8 mouse cellular contexts compared by ENCODE assay signal in the genomic region with DNA sequence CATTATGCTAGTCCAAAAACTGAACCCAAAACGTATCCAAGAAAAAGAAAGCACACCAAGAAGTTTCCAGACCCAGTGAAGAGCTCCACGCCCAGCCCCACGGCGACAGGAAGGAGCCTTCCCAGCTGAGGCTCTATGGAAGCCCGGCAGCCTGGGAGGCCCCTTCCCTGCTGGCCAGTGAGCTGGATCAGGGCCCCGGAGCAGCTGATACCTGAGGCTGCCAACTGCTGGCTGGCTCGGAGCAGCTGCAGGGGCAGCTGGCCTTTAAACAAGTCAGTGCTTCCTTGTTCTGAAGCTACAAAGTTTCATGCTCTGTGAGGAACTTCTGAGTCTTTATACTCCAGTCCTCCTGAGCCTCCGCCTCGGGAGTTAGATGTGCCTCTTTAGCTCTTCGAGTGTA. TPM values are rescaled to one million over a fixed set of nuclear protein-coding genes. Genes with fewer than 3 reads are reported as not detected.
A peak's percentile ranks its signal among the peaks of the same experiment; 100 is the strongest.
DNase-seq lines count a peak whose midpoint lies in the region; ATAC-seq lines count a peak whose summit lies in the region.

No protein-coding gene starts in this region.

- no peaks in the 10 kb centered on the region for H3K9me3 ChIP-seq in forebrain, embryonic 14.5 days (replicated peaks; ENCODE audit: control insufficient read depth, low read length)
- H3K9me3 ChIP-seq in forebrain, embryonic 11.5 days (ENCODE audit: control insufficient read depth, low read length) = no peaks in the 10 kb centered on the region
- no peaks in the 10 kb centered on the region for H3K9me3 ChIP-seq in hindbrain, embryonic 14.5 days (ENCODE audit: control insufficient read depth, low read length)
- H3K9me3 ChIP-seq in lung, embryonic 16.5 days (ENCODE audit: control insufficient read depth, low read length) = no peaks in the 10 kb centered on the region

- peaks cover 55% of the 10 kb centered on the region for H3K36me3 ChIP-seq in forebrain, embryonic 14.5 days (ENCODE audit: control insufficient read depth, insufficient read depth, low read length)
- no peaks in the 10 kb centered on the region; the same call in 1 of the 2 replicates for H3K36me3 ChIP-seq in forebrain, embryonic 11.5 days (ENCODE audit: control insufficient read depth, insufficient read depth, low read length)
- peaks cover 49% of the 10 kb centered on the region for H3K36me3 ChIP-seq in hindbrain, embryonic 14.5 days (replicated peaks; ENCODE audit: control insufficient read depth, insufficient read depth)
- no peaks in the 10 kb centered on the region for H3K36me3 ChIP-seq in lung, embryonic 16.5 days (ENCODE audit: control insufficient read depth, insufficient read depth, low read length)

- 69% methylated on average over 10 of the region's 10 CpGs for WGBS in forebrain, embryonic 14.5 days
- WGBS in forebrain, embryonic 11.5 days = 79% methylated on average over 10 of the region's 10 CpGs
- WGBS in hindbrain, embryonic 14.5 days = 54% methylated on average over 10 of the region's 10 CpGs
- 44% methylated on average over 10 of the region's 10 CpGs for WGBS in lung, embryonic 16.5 days

- H3K4me3 ChIP-seq in forebrain, embryonic 14.5 days (ENCODE audit: low read depth, low read length) = no peak overlapping the region
- no peak overlapping the region for H3K4me3 ChIP-seq in forebrain, embryonic 11.5 days (ENCODE audit: low read depth, low read length)
- no peak overlapping the region for H3K4me3 ChIP-seq in hindbrain, embryonic 14.5 days (replicated peaks; ENCODE audit: low read length)
- no peak overlapping the region for H3K4me3 ChIP-seq in lung, embryonic 16.5 days (ENCODE audit: low read length)

- ATAC-seq in forebrain, embryonic 14.5 days = no peak
- ATAC-seq in forebrain, embryonic 11.5 days (replicated peaks; ENCODE audit: low FRiP score) = no peak
- ATAC-seq in hindbrain, embryonic 14.5 days (ENCODE audit: low FRiP score) = 0 out of 2 replicates have a peak, but pooled peaks have one; percentile 33
- peak; percentile 58 for ATAC-seq in lung, embryonic 16.5 days (ENCODE audit: low read depth)

- peak; percentile 38 for DNase-seq in forebrain, embryonic 14.5 days (ENCODE audit: low spot score)
- DNase-seq in forebrain, embryonic 11.5 days (ENCODE audit: low spot score) = no peak
- DNase-seq in 3T3-L1 (ENCODE audit: low read depth, low spot score) = peak; percentile 12
- peak; percentile 56 to 77 for DNase-seq in gastrocnemius, adult 8-10 months (ENCODE audit: low spot score in 2 of 2)
- peak; percentile 48 for DNase-seq in hindbrain, embryonic 14.5 days (ENCODE audit: low spot score)
- peak; percentile 75 for DNase-seq in testis, postnatal 10 days (ENCODE audit: low spot score)
- DNase-seq in embryo, embryonic 9.5 days (ENCODE audit: extremely low spot score) = no peak

- H3K9ac ChIP-seq in forebrain, embryonic 14.5 days (ENCODE audit: low read length) = no peak overlapping the region
- H3K9ac ChIP-seq in forebrain, embryonic 11.5 days (ENCODE audit: low read length) = no peak overlapping the region
- no peak overlapping the region for H3K9ac ChIP-seq in hindbrain, embryonic 14.5 days
- H3K9ac ChIP-seq in lung, embryonic 16.5 days (ENCODE audit: low read length) = 0 out of 2 replicates have a peak overlapping the region, but pooled peaks have one; percentile 2

- H3K4me2 ChIP-seq in forebrain, embryonic 14.5 days (ENCODE audit: low read length) = no peak overlapping the region
- H3K4me2 ChIP-seq in forebrain, embryonic 11.5 days (ENCODE audit: low read depth, low read length, severe bottlenecking) = no peak overlapping the region
- no peak overlapping the region for H3K4me2 ChIP-seq in hindbrain, embryonic 14.5 days (replicated peaks)
- H3K4me2 ChIP-seq in lung, embryonic 16.5 days (ENCODE audit: low read depth, low read length) = no peak overlapping the region

- H3K4me1 ChIP-seq in forebrain, embryonic 14.5 days (ENCODE audit: control insufficient read depth, insufficient read depth, low read length) = peaks cover 10% of the 10 kb centered on the region
- H3K4me1 ChIP-seq in forebrain, embryonic 11.5 days (replicated peaks; ENCODE audit: control insufficient read depth, insufficient read depth, low read length) = no peaks in the 10 kb centered on the region; the same call in 1 of the 2 replicates
- H3K4me1 ChIP-seq in hindbrain, embryonic 14.5 days (replicated peaks; ENCODE audit: control insufficient read depth, insufficient read depth, low read length) = peaks cover 11% of the 10 kb centered on the region; the same call in 1 of the 2 replicates
- H3K4me1 ChIP-seq in lung, embryonic 16.5 days (replicated peaks; ENCODE audit: control insufficient read depth, insufficient read depth, low read length) = peaks cover 9% of the 10 kb centered on the region

- no peaks in the 10 kb centered on the region for H3K27me3 ChIP-seq in forebrain, embryonic 14.5 days (replicated peaks; ENCODE audit: control insufficient read depth, insufficient read depth, low read length)
- no peaks in the 10 kb centered on the region for H3K27me3 ChIP-seq in forebrain, embryonic 11.5 days (ENCODE audit: control insufficient read depth, insufficient read depth, low read length)
- H3K27me3 ChIP-seq in hindbrain, embryonic 14.5 days (ENCODE audit: control insufficient read depth, insufficient read depth, low read length) = no peaks in the 10 kb centered on the region
- H3K27me3 ChIP-seq in lung, embryonic 16.5 days (ENCODE audit: control insufficient read depth, insufficient read depth, low read depth, low read length) = no peaks in the 10 kb centered on the region

- 0 out of 2 replicates have a peak overlapping the region, but pooled peaks have one; percentile 3 for H3K27ac ChIP-seq in forebrain, embryonic 14.5 days (ENCODE audit: low read depth, low read length)
- H3K27ac ChIP-seq in forebrain, embryonic 11.5 days (ENCODE audit: low read depth, low read length) = no peak overlapping the region
- no peak overlapping the region for H3K27ac ChIP-seq in hindbrain, embryonic 14.5 days
- H3K27ac ChIP-seq in lung, embryonic 16.5 days (ENCODE audit: low read length) = no peak overlapping the region

RNA-seq across cellular contexts. Expression of a gene that starts 38.4 kb away (rescaled TPM):
- polyA plus RNA-seq in forebrain, embryonic 14.5 days (2014; fragmentation: Nextera tagmentation; extraction: Ambion mirVana) = 100 and 129 TPM in 2 replicates
- polyA plus RNA-seq in forebrain, embryonic 11.5 days (2014; fragmentation: Nextera tagmentation; extraction: Ambion mirVana) = 134 and 139 TPM in 2 replicates
- 1 to 10 TPM in 2 of 4 experiments, under 1 TPM in 2; 0.45 to 2.5 (median 1.0) TPM for total RNA-seq in gastrocnemius, adult 8-10 months (2022)
- polyA plus RNA-seq in hindbrain, embryonic 14.5 days (2014; fragmentation: Nextera tagmentation; extraction: Ambion mirVana) = 133 and 144 TPM in 2 replicates
- 47.5 and 48.8 TPM in 2 replicates for polyA plus RNA-seq in lung, embryonic 16.5 days (2015; fragmentation: Nextera tagmentation; extraction: Ambion mirVana)

Comparison
In these comparisons a context has a peak if more than half of its experiments do, and no peak if none do; other contexts are left out.
1. DNase-seq: peak in forebrain, embryonic 14.5 days (single experiment), 3T3-L1 (single experiment), gastrocnemius, adult 8-10 months (2 of 2), hindbrain, embryonic 14.5 days (single experiment) and testis, postnatal 10 days (single experiment); none in forebrain, embryonic 11.5 days (single experiment) and embryo, embryonic 9.5 days (single experiment).
2. ATAC-seq: peak in hindbrain, embryonic 14.5 days (single experiment) and lung, embryonic 16.5 days (single experiment); none in forebrain, embryonic 14.5 days (single experiment) and forebrain, embryonic 11.5 days (single experiment).